Mouse (Mus musculus) G1E (cell line): ENCODE measurements around the gene Rab3il1. TPM values are rescaled to one million over a fixed set of nuclear protein-coding genes. Genes with fewer than 3 reads are reported as not detected.

Experiments used
- ATAC-seq: 2 replicates; pipeline ENCODE4 v1.8.0; 2016; ENCODE audit warnings: mild to moderate bottlenecking; ENCODE audit not compliant: insufficient number of reproducible peaks, poor library complexity, low FRiP score, severe bottlenecking; ENCODE audit errors: extremely low read depth
- DNase-seq: peaks from one replicate; pipeline ENCODE4 v3.0.0; 2012; ENCODE audit warnings: low spot score
- H3K27me3 ChIP-seq: 2 replicates; pipeline ENCODE4 v1.6.1; 2012; ENCODE audit warnings: mild to moderate bottlenecking, low read length, inconsistent platforms; ENCODE audit not compliant: insufficient read depth
- H3K36me3 ChIP-seq: replicated peaks from 2 replicates; pipeline ENCODE3; 2012; ENCODE audit warnings: mild to moderate bottlenecking, inconsistent platforms
- H3K4me1 ChIP-seq: 2 replicates; pipeline ENCODE4 v1.6.1; 2012; ENCODE audit warnings: low read depth, low read length, inconsistent platforms, mixed read lengths; ENCODE audit not compliant: insufficient read depth
- H3K4me3 ChIP-seq: 2 replicates; pipeline ENCODE4 v1.5.1; 2012; ENCODE audit warnings: low read depth, mild to moderate bottlenecking, inconsistent platforms, low read length, moderate library complexity, mixed read lengths
- H3K9me3 ChIP-seq: replicated peaks from 2 replicates; pipeline ENCODE4 v1.6.1; 2012; ENCODE audit warnings: inconsistent platforms
- CTCF ChIP-seq: IDR thresholded peaks from 2 replicates; pipeline ENCODE4 v1.5.1; 2012; ENCODE audit warnings: low read depth, low read length, inconsistent platforms, mixed read lengths
- GATA1 ChIP-seq: IDR thresholded peaks from 2 replicates; pipeline ENCODE4 v1.6.1; 2012; ENCODE audit warnings: borderline replicate concordance, low read length, inconsistent platforms, mixed read lengths
- GATA2 ChIP-seq: IDR thresholded peaks from 2 replicates; pipeline ENCODE4 v1.6.1; 2012; ENCODE audit warnings: low read depth, low read length, inconsistent platforms, borderline replicate concordance
- POLR2AphosphoS5 ChIP-seq: IDR thresholded peaks from 2 replicates; pipeline ENCODE4 v1.6.1; 2012; ENCODE audit warnings: low read depth, low read length, inconsistent platforms; ENCODE audit not compliant: insufficient replicate concordance
- TAL1 ChIP-seq: conservative IDR thresholded peaks from 2 replicates; pipeline ENCODE4 v1.6.1; 2012; ENCODE audit warnings: low read depth, low read length, inconsistent platforms, mixed read lengths
- polyA plus RNA-seq: library from polyadenylated mRNA; stranded (reverse); fragments of >175 nt; gene quantifications from 2 replicates; pipeline ENCODE4 v1.2.3, GENCODE M21; 2012
- total RNA-seq, 2 experiments: library from RNA; stranded (forward) in 1 of 2; stranded (reverse) in 1 of 2; fragments of 200-1000 nt in 1 of 2; fragments of >200 nt in 1 of 2; fragmentation: Nextera tagmentation in 1 of 2; gene quantifications; 2 replicates each; pipeline ENCODE4 v1.2.3; 2014 to 2017

Gene Rab3il1
- total and polyA plus RNA-seq, 3 experiments: 2.7 to 25.4 (median 4.2) TPM

DNA sequence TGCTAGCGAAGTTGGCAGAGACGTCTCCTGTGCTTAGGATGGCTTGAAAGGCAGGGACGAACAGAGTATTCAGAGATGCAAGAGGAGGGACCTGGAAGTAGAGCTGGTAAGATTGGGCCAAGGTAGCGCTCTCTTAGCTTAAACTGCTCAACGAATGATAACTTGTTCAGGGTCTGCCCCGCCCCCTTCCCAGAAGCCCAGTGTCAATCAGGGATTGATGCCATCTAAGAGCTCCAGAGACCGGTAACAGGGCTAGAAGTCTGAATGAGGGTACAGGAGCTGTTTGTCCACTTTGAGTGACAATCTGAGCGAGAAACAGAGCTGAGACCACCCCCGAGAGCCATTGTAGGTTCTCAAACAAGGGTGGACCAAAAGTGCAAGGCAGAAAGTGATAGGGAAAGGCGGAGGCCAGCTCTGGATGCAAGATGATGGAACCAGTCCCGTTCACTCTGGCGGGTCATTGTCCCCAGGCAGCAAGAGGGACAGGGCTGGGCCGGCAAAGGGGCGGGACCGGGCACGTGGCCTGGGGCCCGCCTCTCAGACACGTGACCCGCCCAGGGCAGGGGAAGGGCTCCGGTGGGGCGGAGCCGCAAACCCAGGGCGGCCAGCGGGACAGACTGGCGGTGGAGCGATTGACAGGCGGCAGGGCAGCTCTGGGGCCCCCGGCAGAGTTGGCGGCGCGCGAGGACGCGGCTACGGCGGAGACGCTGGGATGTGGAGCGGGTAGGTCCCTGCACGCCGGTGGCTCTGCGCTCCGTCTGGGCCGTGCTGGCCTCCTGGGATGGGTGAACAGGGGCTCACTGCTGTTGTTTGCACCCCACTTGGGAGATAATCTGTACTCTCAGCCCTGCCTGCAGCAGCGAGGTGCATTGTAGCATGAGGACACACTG lies 16.4 kb downstream of the Rab3il1 start:
- H3K9me3 ChIP-seq: no peaks in the 10 kb centered on the region
- H3K27me3 ChIP-seq: no peaks in the 10 kb centered on the region
- H3K4me1 ChIP-seq: peaks cover 96% of the 10 kb centered on the region
- DNase-seq (peak; percentile 89), ATAC-seq (peak; percentile 47)
- TF ChIP-seq CTCF (no peak), POLR2AphosphoS5 (no peak), GATA2 (no peak), GATA1 (no peak), TAL1 (no peak)
- H3K4me3 ChIP-seq: peak overlapping the region; percentile 71
- peaks cover 8% of the 10 kb centered on the region for H3K36me3 ChIP-seq

GRCm38 (mm10) chr19:10018527-10018818 lies 17.0 kb downstream of the Rab3il1 start:
- no peaks in the 10 kb centered on the region for H3K27me3 ChIP-seq
- peaks cover 95% of the 10 kb centered on the region for H3K4me1 ChIP-seq
- H3K36me3 ChIP-seq: peaks cover 8% of the 10 kb centered on the region
- TF ChIP-seq GATA2 (no peak), GATA1 (no peak), TAL1 (no peak), POLR2AphosphoS5 (no peak), CTCF (no peak)
- ATAC-seq: 0 out of 2 replicates have a peak, but pooled peaks have one; percentile 4
- H3K4me3 ChIP-seq: peak overlapping the region; percentile 71
- DNase-seq: no peak
- H3K9me3 ChIP-seq: no peaks in the 10 kb centered on the region

- Histone ChIP-seq H3K9me3 (no peaks in the 10 kb centered on the region), H3K4me1 (peaks cover 90% of the 10 kb centered on the region), H3K27me3 (no peaks in the 10 kb centered on the region), H3K36me3 (peaks cover 8% of the 10 kb centered on the region), H3K4me3 (no peak overlapping the region)
- TF ChIP-seq GATA1: no peak
- TF ChIP-seq GATA2: no peak
- TF ChIP-seq CTCF: no peak
- TF ChIP-seq POLR2AphosphoS5: no peak
- TF ChIP-seq TAL1: no peak
- DNase-seq (no peak), ATAC-seq (no peak)
Observed at GRCm38 (mm10) chr19:10019214-10019760, 17.8 kb downstream of the Rab3il1 start.

- Histone ChIP-seq H3K27me3 (no peaks in the 10 kb centered on the region), H3K36me3 (peaks cover 17% of the 10 kb centered on the region), H3K9me3 (no peaks in the 10 kb centered on the region), H3K4me3 (no peak overlapping the region), H3K4me1 (peaks cover 80% of the 10 kb centered on the region)
- TF ChIP-seq GATA1: no peak
- TF ChIP-seq POLR2AphosphoS5: no peak
- no peak for TF ChIP-seq TAL1
- TF ChIP-seq GATA2: no peak
- TF ChIP-seq CTCF: no peak
- no peak for ATAC-seq
- DNase-seq: no peak
Observed at GRCm38 (mm10) chr19:10021981-10022380, 20.5 kb downstream of the Rab3il1 start.

DNA sequence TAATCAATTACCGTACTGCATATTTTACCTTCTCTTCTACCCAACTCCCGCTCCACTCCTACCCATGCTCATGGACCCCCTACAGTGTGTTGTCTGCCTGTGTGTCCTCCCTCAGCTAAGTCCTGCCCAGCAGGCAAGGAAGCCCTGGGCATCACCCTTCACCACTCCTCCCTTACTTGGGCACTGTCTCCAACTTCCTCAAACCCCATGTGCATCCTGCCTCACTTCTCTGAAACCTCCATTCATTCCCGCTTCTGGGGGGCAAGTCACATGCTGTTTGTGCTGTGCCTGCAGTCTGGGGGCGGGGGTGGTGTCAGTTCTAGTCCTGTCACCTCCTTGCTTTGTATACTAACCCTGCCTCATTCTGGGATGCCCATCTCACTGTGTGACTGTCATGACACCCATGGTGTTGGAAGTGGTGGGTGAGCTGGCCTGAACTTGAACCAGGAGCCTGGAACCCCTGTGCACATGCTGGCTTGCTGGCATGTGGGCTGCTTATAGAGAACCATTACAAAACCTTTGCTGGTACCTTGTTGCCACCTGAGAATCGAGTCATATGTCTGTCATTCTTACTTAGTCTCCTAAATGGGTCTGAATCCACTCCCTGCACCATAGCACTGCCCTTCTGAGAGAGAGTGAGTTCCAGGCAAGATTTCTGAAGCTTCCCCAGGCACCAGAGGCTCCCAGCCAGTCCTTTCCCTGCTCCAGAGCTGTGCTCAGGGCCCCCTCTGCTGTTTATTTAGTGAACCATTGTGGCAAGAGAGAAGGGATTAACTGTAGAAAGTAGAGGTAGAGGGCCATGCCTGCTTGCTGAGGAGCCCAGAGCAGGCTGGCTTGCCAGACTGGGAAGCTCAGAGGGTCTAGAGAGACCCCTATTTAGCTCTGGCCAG lies 21.2 kb downstream of the Rab3il1 start:
- Histone ChIP-seq H3K4me3 (no peak overlapping the region), H3K27me3 (no peaks in the 10 kb centered on the region), H3K36me3 (peaks cover 23% of the 10 kb centered on the region), H3K4me1 (peaks cover 74% of the 10 kb centered on the region), H3K9me3 (no peaks in the 10 kb centered on the region)
- no peak for ATAC-seq
- TF ChIP-seq TAL1: no peak
- DNase-seq: no peak

DNA sequence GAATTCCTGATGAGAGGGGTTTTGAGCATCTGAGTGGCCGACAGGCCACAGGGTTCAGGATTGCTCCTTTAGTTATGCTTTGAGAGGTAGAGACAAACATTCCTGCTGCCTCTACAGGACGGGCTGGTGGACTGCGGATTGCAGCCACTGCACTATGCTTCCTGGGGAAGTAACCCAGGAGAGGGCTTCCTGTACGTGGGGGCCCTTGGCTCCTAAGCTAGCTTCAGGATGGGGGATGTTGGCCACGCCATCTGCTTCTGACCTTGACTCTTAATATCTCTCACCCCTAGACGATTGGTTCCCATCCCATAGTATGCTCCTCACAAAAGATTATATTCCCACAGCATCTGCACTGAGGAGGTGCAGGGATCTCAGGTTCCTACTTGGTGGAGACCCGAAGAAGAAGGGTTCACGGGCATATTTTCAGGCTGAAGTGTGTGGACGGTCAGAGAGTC lies 21.9 kb downstream of the Rab3il1 start:
- Histone ChIP-seq H3K9me3 (no peaks in the 10 kb centered on the region), H3K36me3 (peaks cover 30% of the 10 kb centered on the region), H3K4me3 (no peak overlapping the region), H3K4me1 (peaks cover 67% of the 10 kb centered on the region), H3K27me3 (no peaks in the 10 kb centered on the region)
- ATAC-seq: no peak
- no peak for DNase-seq
- TF ChIP-seq GATA1: no peak
- no peak for TF ChIP-seq POLR2AphosphoS5
- TF ChIP-seq CTCF: no peak
- TF ChIP-seq GATA2: no peak
- no peak for TF ChIP-seq TAL1
